Mouse (Mus musculus) spleen, postnatal 4 days (tissue): ENCODE data around the gene Npcd.
A peak's percentile ranks its signal among the peaks of the same experiment; 100 is the strongest.

ENCODE experiments used
- DNase-seq, 2 experiments: peaks; one replicate each; pipeline ENCODE4 v3.0.0; 2022; ENCODE audit warnings: low spot score in 2 of 2

Gene Npcd

GRCm38 (mm10) chr15:79834130-79834880 is at the start of gene Npcd, which contains the start of gene Cbx6:
Gene Npcd (minus strand): TSS chr15:79834237.
Gene Cbx6 (minus strand): TSS chr15:79834688.
- peak; percentile 81 to 89 for DNase-seq

- DNase-seq = peak; percentile 87 to 97
Observed at GRCm38 (mm10) chr15:79883352-79883822, 49.4 kb upstream of the Npcd start.

- DNase-seq = no peak
Observed at GRCm38 (mm10) chr15:79882623-79883267, 48.7 kb upstream of the Npcd start.

- DNase-seq = no peak
Observed at GRCm38 (mm10) chr15:79880477-79880876, 46.4 kb upstream of the Npcd start.

- DNase-seq = no peak
Observed at GRCm38 (mm10) chr15:79879319-79879718, 45.3 kb upstream of the Npcd start.

GRCm38 (mm10) chr15:79878725-79879136 is 44.7 kb upstream of the Npcd start:
- DNase-seq = no peak

DNA sequence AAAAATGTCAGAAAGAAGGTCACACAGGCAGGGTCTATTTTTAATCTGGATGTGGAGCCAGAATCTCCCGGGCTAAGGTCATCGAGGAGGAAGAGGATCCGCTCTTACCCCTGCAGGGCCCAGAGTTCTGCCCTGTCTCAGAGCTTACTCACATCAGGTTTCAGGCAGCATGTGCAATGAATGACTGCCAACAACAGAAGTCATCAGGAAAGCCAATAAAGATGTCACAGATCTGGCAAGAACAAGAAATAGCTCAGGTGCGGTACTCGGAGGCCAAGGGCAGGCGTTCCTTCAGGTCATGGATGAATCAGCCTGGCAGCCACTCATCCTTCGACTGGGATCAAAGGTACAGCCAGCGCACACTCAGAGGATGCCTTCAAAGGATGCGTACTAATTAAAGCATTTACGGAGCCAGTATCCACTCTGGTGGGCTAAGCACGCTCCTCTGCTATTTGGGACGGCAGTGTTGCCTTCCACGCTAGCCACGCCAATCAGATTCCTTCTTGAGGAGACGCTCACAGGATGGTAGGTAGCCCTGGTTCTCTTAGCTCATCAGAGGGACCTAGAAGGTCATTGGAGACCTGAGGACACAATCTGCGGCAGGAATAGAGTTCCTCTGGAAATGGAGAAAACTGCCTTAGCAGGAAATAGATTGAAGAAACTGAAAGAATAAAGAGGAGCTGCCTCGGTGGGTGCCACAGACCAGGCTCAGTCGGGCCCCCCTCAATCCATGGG is 41.4 kb upstream of the Npcd start:
- DNase-seq = no peak

DNA sequence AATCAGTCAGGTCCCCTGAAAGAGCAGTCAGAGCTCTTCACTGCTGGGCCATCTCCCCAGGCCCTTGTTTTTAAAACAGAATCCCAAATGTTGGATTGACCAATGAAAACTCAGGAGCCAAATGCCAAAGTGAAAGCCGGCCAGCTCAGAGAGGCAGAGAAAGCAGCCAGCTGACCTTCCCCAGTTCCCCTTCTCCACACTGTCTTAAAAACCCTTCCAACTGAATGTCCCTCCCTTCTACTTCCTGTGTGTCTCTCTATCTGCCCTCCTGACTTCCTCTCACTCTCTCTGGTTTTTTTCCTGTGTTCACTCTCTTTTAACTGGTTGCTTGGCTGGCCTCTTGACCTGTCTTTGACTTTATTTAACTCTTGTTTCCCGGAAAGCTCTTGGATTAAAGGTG is 40.0 kb upstream of the Npcd start:
- DNase-seq = no peak

DNA sequence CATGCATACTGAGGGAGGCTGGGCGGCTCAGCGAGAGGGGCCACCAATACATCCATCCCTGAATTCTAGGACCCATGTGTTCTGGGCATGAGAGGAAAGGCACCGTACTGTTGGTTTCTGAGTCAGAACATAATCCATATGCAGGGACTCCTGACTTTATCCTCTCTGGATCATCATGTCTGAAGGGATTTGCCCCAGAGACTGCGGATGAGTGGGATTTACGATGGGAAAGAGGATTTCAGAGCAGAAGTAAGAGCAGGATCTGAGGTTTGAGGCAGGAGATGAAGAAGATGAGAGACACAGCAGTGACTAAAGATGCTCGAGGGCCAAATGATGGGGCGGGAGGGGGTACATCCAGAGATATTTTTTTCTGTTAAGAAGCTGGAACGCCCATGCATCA is 39.5 kb upstream of the Npcd start:
- DNase-seq = no peak

GRCm38 (mm10) chr15:79867260-79868002 is 33.4 kb upstream of the Npcd start:
- no peak for DNase-seq

GRCm38 (mm10) chr15:79859821-79860220 is 25.8 kb upstream of the Npcd start:
- DNase-seq = no peak

- DNase-seq = no peak
Observed at GRCm38 (mm10) chr15:79858979-79859378, 24.9 kb upstream of the Npcd start.

DNA sequence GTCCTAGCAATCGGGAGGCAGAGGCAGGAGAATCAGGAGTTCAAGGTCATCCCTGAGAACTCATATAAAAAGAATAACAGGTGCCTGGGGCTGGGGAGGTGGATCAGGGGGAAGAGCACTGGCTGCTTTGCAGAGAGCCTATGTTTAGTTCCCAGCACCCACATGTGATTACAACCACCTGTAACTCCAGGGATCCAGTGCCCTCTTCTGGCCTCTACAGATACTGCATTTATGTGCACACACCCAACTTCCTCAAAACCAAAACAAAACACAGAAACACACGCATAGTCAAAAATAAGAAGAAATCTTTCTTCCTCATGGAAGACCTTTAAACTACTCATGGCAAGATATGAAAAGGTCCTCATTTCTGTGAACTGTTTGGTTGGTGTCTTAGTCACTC is 16.1 kb upstream of the Npcd start:
- no peak for DNase-seq

DNA sequence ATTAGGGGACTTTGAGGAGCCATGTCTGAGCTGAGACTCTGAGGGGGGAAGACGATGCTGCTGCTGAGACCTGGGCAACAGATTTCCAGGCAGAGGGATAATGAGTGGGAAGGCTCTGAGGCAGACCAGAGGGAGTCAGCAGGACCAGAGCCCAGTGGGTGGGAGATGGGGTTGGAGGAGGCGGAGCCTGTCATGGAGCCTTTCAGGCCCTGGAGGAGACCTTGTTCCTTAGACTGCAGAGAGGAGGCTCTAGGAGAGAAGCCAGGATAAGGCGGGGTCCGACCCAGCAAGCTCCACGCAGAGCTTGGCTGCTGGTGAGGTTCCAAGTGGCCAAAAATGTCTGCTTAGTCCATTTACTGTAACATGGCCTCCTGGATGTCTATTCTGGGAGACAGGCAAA is 13.1 kb upstream of the Npcd start:
- no peak for DNase-seq

DNA sequence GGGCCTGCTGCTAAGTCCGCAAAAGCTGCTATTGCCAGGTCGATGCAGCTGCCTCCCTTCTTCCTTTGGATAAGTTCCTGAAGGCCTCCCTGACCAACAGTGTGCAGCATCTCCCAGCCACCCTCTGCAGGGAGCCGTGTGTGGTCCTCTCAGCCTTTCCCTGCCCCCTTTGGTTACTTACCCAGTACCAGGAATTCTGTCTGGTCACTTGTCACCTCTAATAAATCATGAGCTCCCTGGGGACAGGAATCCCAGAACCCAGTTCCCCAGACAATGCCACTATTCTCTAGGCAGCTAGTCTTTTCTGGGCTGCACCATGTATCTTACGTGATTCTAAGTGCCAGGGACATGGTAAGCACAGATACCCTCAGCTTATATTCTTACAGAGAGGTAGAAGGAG is 11.9 kb upstream of the Npcd start:
- DNase-seq = no peak

DNA sequence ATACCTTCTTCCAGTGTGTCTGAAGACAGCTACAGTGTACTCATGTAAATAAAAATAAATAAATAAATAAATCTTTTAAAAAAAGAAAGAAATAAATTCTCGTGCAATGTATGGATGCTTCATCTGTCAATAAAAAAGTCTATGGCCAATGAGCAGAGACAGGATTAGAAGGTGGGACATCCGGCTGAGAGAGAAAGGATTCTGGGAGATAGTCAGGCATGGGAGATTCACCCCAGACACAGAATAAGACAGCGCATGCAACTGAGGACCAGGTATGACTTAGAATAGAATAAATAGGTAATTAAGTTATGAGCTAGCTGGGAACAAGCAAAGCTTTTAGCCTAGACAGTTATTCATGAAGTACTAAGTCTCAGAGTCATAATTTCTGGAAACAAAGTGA is 8.9 kb upstream of the Npcd start:
- no peak for DNase-seq

- DNase-seq = no peak
Observed at GRCm38 (mm10) chr15:79840281-79840680, 6.2 kb upstream of the Npcd start.

GRCm38 (mm10) chr15:79834881-79835260 is 834 bp upstream of the Npcd start:
- no peak for DNase-seq

DNA sequence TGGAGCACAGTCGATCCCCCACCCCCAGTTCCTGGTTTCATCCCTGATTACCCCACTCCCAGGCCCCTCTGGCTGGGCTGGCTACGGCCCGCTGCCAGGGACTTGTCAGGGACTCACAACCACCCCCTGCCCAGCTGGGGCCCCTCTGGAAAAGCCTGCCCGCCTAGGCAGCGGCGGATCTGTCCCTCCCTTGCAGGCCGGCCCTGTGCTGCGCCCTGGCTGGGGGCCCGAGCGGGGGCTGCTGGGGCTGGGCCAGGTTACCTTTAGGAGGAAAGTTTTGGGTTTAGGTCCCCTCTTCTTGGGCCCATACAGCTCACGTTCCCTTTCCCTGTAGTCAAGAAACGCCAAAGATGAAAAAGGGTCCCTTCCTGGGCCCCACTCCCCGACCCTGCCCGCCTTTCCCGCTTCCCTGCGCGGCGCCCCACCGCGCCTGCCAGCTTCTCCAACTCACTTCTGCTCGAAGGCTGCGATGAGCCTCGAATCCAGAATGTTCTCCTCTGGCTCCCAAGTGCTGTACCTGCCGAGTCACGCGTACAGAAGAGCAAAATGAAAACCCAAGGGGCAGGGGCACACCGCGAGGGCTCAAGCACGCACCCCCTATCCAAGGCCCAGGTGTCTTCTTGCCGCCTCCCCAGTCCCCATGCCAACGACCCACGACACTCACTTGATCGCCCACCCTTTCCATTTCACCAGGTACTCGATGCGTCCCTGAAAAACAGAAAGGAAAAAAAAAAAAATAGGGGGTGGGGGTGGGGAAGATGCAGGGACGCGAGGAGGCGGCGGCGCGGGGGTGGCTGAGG is 586 bp downstream of the Npcd start:
- DNase-seq = peak; percentile 31 to 73

GRCm38 (mm10) chr15:79832064-79832900 is 1.8 kb downstream of the Npcd start:
- DNase-seq = peak; percentile 76 to 91
